Mouse (Mus musculus) kidney, adult 11 months (tissue): ENCODE results near the gene Golga4.

Experiments used
- DNase-seq: peaks from one replicate; pipeline ENCODE4 v3.0.0; 2022

Gene Golga4

DNA sequence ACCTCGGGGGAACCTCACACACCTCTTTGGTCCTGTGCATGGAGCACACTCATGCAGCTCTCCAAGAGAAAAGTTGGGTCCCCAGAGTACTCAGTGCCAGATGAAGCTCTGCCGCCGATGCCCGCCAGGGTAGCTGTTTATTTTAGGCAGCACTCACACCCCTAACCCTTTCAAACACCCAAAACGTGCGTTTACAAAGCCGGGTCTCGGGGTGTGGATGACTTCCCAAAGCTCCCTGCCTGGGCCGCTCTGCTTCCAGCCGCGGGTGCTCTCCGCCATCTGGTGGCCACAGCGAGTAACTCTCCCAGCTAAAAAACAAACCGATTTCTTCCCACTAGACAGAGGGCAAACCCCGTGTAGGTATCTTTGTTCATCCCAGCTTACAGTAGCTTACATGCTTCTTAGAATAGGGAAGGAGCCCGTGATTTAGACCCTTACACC, 16.5 kb upstream of the Golga4 start:
- peak; percentile 54 for DNase-seq

DNA sequence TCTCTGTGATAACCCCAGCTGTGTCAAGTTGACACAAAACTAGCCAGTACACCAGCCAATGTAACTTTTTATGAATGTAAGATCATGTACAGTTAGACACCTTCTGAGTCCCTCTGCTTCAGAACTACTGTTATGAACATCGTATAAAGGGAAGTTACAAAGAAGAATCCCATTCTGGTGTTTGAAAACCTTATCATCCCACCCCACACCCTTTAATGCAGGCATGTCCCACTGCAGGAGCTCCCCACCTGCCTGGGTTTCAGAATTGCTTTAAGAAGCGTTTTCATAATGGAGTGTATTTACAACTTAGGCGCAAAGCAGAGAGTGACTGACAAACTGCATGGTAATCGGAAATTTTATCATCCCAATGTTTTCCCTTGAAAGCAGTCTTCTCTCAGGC, 14.9 kb upstream of the Golga4 start:
- DNase-seq: no peak

DNA sequence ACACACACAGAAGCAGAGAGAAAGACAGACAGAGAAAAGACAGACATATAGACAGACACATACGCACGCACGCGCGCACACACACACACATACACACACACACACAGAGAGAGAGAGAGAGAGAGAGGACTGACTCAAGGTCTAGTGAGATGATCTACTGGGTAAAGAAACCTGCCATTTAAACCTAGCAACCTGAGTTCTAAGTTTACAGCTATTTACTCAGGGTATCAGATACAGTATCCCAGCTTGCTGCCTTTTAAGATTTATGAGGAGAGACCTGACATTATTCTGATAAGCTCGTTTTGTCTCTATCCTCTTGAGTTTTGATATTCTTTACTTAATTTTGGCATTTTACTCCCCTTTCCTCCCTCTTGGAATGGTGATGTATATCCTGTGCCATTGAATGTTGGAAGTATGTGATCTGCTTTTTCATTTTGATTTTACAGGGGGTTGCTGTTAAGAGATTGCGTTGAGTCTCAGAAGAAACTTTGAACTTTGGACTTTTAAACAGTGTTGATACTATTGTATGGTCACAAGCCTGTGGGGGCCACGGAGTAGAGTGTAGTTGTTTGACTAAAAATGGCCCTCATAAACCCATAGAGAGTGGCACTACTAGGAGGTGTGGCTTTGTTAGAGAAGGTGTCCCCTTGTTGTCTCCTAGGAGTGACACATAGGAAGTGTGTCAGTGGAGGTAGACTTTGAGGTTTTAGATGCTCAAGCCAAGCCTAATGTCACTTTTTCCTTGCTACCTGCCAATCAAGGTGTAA, 13.0 kb upstream of the Golga4 start:
- no peak for DNase-seq

- DNase-seq: no peak
Observed at GRCm38 (mm10) chr9:118494106-118494505, 12.0 kb upstream of the Golga4 start.

DNA sequence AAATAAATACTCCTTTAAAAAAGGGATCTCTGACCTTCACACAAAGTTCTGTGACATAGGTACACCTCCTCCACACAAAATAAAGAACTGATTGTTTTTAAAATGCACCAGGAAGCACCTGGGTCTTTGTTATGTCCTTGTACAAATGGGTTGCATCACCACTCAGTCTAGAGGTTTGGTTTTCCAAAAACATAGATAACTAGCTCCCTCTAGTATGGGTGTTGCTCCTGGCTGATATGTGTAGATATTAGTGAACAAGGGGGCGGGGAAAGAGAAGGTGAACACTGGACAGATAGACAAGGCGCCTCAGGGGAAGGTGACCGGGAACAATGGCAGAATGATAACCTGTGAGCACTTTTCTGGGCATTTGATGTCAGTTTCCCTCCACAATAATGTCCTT, 10.1 kb upstream of the Golga4 start:
- DNase-seq: no peak

- no peak for DNase-seq
Observed at GRCm38 (mm10) chr9:118496952-118497351, 9.1 kb upstream of the Golga4 start.

DNA sequence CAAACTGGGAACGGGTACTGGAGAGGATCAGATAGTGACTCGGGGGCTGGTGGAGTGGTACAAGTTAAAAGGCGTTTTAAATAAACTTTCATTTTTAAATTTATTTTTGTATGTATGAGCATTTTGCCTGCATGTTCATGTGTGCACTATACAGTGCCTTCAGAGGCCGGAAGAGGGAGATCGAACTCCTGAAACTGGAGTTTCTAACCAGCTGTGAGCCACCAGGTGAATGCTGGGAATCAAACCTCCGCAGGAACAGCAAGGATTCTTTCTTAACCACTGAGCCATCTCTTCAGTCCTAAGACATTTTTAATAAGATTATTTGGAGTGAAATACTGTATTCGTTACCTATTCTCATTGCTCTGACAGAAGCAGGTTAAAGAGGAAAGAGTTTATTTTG, 8.0 kb upstream of the Golga4 start:
- DNase-seq: no peak

DNA sequence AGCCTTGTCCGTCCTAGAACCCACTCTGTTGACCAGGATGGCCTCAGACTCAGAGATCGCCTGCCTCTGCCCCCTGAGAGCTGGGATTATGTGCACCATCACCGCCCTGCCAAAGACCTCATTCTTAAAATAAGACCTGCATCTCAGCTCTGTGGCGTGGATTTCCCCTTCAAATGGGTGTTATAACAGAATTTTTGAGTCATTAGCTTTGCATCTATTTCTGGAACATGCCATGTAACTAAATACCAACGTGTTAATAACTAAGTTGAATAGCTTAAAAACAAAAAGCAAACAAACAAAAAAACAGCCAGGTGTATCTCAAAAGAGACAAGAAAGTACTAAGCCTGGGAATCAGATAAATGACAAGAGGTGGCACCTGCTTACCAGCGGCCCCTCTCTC, 5.1 kb upstream of the Golga4 start:
- DNase-seq: no peak

DNA sequence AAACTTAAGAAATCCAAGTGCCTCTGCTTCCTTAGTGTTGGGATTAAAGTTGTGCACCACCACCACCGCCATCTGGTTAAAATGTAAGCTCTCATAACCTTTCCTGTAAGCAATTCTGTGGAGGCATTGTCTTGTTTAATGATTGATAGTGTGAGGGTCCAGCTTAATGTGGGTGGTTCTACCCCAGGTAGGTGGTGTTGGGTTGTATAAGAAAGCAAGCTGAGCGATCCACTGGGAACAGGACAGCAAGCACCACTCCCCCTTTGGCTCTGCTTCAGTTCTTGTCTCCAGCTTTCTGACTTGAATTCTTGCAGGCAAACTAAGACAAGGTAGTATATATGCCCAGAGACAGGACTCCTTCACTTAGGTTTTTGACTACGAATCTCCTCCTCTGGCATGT, 1.4 kb upstream of the Golga4 start:
- DNase-seq: peak; percentile 78

DNA sequence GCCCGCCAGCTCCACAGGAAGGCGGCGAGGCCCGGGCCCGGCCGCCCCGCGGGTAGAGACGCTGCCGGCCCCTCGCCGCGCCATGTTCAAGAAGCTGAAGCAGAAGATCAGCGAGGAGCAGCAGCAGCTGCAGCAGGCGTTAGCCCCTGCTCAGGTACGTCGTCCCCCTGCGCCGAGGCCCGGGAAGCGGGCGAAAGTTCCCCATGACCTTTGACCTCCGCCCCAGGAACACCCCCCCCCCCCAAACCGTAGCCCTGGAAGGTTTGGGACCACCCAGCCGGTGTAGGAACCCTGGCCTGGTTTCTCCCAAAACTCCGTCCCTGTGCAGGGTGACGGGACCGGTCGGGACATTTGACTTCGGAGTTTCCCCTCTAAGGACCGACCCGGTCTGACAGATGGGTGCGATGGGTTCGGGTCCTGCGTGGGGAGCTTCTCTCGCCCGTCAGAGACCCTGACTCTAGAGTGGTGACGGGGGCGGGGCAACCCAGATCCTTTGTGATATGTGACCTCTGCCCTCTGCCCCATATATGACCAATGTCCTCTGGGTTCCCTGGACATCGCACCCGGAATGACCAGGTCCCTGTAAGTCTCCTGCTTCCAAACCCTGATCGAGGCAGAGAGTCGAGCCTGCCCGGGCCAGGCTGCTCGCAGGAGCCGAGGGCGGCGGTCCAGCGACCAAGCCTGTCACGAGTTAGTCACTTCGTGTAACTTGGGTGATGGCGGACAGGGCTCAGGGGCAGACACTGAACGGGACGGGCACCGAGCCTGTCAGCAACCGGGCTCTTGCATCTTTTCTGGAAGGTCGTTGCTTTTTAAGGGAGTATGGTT, 551 bp downstream of the Golga4 start:
- peak; percentile 59 for DNase-seq

DNA sequence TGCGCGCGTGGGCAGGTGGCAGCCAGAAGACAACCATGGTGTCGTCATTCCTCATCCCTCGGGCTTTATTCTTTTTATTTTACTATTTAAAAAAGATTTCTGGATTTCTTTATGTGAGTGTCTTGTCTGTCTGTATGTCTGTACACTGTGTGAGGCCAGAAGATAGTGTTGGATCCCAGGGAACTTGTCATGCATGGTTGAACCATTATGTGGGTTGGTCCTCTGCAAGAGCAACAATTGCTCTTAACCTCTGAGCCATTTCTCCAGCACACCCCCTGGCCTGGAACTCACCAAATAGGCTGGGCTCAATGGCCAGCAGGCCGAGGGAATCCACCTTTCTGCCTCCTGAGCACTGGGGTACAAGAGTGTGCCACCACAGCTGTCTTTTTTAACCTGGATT, 1.5 kb downstream of the Golga4 start:
- DNase-seq: peak; percentile 80

DNA sequence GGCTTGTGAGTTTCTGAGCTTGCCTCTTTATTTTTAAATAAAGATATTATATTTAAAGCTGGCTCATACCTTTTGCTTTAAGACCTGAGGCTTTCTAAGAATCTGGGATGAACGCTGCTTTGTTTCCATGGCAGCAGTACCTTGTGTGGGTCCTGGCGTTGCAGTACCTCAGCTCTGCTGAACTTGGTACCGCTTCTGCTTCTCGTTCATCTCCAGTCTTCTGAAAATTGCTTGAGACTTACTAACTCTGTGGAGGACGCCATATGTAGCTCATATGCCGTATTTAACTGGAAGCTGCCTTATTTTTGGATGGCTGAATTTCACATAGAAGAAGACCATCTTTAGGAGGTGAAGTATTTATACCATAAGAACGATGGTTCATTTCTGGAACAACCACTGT, 2.5 kb downstream of the Golga4 start:
- no peak for DNase-seq

- peak; percentile 72 for DNase-seq
Observed at GRCm38 (mm10) chr9:118510941-118511690, 5.0 kb downstream of the Golga4 start.

GRCm38 (mm10) chr9:118512681-118513233, 6.7 kb downstream of the Golga4 start:
- DNase-seq: peak; percentile 50

DNA sequence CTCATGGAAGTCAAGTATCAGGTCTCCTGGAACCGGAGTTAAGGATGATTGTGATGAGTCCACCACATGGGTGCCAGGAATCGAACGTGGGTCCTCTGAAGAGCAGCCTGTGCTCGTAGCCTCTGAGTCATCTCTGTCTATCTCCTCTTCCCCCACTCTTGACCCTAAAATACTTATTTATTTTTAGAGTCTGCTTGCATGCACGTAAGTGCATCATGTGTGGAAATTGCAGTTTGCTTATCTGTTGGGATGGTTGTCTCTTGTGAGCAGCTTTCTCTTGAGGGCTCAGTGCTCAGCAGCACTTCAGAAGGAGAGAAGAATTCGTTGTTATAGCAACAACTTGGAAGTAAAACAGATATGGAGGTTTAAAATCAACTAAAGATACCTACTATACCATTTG, 9.4 kb downstream of the Golga4 start:
- DNase-seq: no peak

DNA sequence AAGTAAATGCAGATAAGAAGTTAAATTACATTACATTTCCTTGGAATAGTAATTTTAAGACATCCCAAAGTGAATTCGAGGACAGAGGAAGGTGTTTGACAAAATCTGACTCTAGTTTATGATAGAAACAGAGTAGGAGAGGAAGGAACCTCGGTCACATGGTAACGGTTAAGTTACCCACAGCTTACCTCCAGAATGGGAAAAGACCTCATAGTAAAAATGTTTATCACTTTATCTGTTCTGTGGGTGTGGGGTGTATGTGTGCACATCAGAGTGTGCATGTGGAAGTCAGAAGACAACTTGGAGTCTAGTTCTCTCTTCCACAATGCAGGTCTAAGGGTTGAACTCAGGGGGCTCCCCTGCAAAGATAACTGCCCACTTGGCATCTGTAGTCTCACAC, 10.1 kb downstream of the Golga4 start:
- no peak for DNase-seq

DNA sequence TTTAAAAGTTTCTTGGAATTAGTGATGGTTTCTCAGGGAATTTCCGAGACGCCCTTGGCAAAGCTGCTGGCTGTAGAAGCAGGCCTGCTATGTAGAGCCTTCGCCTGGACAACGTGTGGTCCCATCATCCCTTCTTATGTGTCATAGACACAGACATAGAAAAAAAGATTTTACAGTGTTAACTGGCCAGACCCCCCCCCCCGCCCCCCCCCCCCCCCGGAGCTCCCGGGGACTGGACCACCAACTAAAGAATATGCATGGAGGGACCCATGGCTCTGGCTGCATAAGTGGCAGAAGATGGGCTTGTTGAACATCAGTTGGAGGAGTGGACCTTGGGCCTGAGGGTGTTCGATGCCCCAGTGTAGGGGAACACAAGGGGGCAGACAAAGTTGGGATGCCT, 11.6 kb downstream of the Golga4 start:
- no peak for DNase-seq

- DNase-seq: no peak
Observed at GRCm38 (mm10) chr9:118519101-118519500, 13.0 kb downstream of the Golga4 start.

DNA sequence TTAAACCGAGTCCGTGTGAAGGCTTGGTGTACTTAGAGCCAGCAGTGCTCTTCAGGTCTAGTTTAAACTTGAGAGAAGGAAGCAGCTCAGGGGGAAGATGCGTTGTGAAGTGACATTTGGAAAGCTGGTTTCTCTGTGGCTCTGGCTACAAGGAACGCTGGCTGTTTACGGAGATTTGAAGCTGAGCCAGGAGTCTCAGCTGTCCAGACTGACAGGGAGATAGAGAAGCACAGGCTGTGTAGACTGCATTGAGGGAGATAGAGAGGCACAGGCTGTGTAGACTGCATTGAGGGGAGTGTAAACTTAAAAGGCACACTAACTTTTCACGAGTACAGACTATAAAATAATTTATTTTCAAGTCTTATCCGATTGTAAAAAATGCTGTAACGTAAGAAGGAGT, 13.9 kb downstream of the Golga4 start:
- no peak for DNase-seq

DNA sequence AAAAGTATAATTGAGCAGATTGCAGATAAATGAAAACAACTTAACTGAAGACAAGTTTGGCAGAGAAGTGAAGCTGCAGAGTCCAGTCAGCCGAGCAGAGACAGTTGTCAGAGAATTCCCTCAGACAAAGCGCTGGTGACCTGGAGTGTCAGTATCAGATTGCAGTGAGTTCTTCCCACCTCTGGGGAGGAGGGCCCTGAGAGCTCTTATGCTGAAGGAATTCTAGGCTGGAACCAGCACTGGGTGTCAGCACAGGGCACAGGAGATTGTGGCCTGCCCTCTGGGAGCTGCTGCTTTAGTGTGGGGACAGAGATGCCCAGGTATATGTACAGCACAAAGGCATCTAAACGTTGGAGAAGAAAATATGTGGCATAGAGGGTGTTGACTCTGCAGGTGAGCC, 14.8 kb downstream of the Golga4 start:
- DNase-seq: no peak

DNA sequence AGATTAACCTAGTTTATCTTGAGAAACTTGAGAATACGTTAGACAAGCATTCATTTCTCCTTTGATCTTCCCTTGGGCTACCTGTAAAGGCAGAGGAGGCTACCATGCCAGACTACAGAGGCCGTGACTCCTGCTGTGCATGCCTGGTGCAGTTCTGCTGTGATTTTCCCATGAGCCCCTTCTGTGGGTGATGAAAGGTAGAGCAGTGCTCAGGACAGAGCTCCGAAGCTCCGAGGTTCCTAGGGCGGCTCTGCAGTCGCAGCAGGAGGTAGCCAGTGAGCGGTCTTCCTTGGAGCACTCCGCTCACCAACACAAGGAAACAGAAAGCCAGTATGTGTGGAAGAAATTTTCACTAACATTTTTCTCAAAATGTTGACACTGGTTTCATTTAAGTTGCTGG, 15.6 kb downstream of the Golga4 start:
- DNase-seq: no peak

DNA sequence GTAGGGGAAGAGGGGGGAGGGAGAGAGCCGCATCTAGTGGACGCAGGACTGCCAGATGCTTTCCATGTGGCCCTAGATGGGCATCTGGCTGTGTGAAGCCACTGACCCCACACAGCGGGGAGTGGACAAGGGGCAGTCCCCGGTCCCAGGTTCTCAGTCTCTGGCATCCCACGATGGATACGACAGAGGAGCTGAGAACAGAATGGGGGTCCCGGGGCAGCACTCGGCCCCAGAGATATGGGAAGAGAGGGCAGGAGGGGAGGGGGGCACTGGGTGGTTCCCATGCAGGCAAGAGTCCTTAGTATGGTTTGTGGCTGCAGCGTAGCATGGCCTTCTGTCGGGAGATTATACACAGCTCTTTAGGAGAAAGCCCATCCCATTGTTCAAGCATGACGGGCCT, 17.7 kb downstream of the Golga4 start:
- no peak for DNase-seq

DNA sequence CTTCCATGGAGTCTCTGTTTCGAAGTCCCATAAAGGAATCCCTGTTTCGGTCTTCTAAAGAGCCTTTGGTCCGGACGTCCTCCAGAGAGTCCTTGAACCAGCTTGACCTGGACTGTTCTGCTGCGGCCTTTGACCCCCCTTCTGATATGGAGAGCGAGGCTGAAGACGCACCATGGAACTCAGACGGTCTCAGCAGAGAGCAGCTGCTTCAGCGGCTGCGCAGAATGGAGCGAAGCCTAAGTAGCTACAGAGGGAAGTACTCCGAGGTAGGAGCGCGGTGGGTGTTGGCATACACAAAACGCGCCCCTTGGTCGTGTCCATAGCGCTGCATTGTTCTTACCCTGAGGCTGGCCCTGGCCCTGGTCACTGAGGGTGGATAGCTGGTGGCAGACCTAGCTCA, 21.0 kb downstream of the Golga4 start:
- DNase-seq: no peak
